Mouse (Mus musculus): ENCODE data around the gene Pitpnc1. TPM values are rescaled to one million over a fixed set of nuclear protein-coding genes. Genes with fewer than 3 reads are reported as not detected.

The Pitpnc1 gene
- total RNA-seq, 1 experiment from 2014 or later: 24.4 TPM

DNA sequence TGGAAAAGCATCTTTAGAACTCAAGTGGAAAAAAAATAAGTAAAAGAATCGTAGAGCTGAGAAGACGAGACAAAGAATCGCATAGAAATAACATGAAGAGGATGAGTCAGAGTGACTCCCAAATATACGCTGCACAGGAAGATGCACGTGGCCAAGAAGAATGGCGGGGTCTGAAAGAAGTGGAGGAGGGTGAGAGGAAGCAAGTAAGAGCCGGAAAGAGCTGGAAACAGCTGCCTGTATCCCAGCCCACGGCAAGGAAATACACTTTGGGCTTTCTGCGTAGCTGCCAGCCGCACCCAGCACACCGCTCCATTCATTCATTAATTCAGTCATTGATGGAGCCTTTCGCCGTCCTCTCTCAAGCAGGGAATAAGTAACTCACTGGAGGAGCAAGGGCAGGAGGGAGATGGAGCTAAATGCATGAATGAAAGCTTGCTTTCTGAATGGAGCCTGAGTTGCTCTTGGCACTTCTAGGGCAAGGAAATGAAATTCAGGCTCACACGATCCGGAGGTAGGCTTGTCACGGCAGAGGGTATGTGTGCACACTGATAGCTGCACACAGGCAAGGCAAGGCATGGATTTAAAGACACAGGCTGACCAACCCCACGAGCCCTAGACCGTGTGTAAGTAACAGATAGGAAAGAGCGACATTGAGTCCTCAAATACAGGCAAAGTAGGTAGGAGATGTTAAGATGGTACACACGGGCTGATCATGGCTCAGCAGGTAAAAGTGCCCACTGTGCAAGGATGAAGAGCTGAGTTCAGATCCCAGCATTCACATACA lies 160.0 kb downstream of the Pitpnc1 start:
- ATAC-seq (ENCODE audit: extremely low read depth, insufficient number of reproducible peaks, low FRiP score, poor library complexity, severe bottlenecking): no peak

DNA sequence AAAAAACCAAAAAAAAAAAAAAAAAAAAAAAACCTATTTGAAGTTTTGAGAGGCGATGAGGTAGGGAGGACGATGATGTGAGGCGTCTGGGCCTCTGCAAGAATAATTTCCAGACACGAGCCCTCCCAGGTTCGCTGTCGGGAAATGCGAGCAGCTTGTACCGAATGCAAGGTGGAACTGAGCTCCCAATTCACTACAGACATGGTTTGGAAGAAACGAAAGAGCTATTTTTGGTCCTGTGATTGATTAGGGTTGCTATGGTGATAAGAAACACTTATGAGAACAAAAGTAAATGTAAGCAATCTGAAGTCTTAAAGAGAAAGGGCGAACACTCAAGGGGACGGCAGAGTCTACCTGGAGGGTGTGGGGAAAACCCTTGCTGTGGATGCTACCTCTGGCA lies 164.3 kb downstream of the Pitpnc1 start:
- no peak for ATAC-seq (ENCODE audit: extremely low read depth, insufficient number of reproducible peaks, low FRiP score, poor library complexity, severe bottlenecking)

DNA sequence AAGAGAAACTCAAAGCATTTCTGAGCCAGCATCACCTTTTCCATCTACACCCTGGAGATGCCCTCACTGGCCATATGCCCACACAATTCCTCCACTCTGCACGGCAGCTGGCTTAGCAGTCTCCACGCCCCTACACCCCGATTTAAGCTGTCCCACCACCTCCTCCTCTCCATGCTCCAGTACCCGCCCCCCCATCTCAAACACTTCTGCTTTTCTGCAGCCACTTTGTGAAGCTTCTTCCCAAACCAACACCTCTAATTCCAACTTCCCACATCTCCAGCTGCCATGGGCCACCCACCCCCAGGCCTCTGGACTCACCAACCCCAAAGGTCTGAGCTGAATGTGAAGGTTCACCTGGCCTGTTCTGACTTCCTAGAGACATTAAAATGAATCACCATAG lies 168.4 kb downstream of the Pitpnc1 start:
- no peak for ATAC-seq (ENCODE audit: extremely low read depth, insufficient number of reproducible peaks, low FRiP score, poor library complexity, severe bottlenecking)

DNA sequence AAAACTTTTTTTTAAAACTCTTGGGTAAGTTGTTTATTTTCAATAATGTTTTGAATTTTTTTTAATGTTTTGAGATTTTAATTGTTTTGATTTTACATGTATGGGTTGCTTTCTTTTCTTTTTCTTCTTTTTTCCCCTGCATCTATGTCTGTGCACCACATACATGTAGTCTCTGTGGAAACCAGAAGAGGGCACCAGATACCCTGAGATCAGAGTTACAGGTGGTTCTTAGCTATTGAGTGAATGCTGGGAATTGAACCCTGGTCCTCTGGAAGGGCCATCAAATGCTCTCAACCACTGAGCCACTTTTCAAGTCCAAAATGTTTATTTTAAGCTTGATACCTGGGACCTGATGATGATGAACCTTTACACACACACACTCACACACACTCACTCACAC lies 170.3 kb downstream of the Pitpnc1 start:
- ATAC-seq (ENCODE audit: extremely low read depth, insufficient number of reproducible peaks, low FRiP score, poor library complexity, severe bottlenecking): no peak

DNA sequence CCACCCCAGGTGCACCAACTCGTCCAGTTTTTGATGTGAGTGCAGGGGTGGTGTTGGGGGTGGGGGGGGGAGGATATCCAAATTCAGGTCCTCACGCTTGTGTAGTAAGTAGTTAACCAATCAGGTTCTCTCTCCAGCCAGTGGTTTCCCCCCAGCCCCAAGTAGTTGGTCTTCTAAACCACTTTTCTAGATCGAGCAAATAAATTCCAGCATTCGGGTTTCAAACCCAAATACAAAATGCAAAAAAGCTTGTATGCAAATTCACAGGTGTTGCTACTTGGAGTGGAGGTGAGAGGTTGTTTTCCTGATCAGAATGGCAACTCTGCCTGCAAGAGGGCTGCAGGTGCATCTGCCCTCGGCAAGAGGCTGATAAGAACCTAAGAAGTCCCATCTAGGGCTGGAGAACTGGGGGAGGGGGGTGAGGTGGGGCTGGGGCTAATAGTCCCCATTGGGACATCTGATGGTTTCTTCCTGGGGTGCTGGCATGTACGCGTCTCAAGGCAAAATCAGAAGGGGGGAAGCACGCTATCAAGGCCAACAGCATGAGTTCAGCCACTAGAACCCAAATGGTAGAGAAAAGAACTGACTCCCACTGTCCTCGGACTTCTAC lies 170.9 kb downstream of the Pitpnc1 start:
- no peak for ATAC-seq (ENCODE audit: extremely low read depth, insufficient number of reproducible peaks, low FRiP score, poor library complexity, severe bottlenecking)

DNA sequence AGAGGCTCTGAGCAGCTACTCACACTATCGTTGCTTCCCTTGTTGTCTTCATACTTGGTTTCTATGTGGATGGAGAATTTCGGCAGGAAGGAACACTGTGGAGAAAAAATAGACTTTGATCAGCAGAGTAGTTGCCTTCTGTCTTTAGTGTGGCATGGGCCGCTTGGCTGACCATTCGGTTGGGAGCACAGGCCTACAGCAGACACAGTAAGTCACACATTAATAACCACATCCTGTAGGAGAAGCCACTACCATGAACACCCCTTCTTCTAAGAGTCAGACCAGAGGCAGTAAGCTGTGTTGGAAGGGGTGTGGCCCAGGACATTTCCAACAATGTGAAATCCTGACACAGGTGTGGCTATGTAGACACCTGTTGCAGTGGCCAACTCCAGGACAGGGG lies 174.3 kb downstream of the Pitpnc1 start:
- no peak for ATAC-seq (ENCODE audit: extremely low read depth, insufficient number of reproducible peaks, low FRiP score, poor library complexity, severe bottlenecking)

DNA sequence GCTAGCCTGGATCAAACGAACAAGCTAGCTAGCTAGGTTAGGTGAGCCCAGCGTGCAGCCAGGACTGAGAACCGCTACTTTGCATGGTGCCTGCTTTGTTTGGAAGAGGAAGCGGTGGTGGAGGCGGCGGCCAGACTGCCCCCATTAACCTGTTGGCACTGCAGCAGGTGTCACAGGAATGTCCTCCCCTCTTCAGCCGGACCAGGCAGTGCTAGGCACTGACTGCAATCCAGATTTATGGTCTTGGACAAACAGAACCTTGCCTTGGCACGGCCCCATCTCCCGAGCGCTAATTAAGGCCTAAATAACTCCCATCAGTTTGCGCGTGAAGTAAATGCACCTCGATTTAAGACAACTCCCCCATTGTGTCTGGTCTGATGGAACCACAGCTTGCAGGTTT lies 178.5 kb downstream of the Pitpnc1 start:
- no peak for ATAC-seq (ENCODE audit: extremely low read depth, insufficient number of reproducible peaks, low FRiP score, poor library complexity, severe bottlenecking)

DNA sequence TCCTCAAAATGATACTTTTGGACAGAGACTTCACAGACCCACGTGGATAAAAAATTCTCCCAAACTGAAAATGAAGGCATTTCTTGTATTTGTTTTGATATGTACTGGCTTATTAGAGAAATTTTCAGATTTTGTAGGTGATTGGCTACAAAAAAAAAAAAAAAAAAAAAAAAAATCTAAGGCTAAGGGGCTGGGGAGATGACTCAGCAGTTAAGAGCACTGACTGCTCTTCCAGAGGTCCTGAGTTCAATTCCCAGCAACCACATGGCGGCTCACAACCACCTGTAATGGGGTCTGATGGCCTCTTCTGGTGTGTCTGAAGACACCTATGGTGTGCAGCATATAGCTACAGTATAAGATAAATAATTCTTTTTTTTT lies 182.3 kb downstream of the Pitpnc1 start:
- ATAC-seq (ENCODE audit: extremely low read depth, insufficient number of reproducible peaks, low FRiP score, poor library complexity, severe bottlenecking): no peak

DNA sequence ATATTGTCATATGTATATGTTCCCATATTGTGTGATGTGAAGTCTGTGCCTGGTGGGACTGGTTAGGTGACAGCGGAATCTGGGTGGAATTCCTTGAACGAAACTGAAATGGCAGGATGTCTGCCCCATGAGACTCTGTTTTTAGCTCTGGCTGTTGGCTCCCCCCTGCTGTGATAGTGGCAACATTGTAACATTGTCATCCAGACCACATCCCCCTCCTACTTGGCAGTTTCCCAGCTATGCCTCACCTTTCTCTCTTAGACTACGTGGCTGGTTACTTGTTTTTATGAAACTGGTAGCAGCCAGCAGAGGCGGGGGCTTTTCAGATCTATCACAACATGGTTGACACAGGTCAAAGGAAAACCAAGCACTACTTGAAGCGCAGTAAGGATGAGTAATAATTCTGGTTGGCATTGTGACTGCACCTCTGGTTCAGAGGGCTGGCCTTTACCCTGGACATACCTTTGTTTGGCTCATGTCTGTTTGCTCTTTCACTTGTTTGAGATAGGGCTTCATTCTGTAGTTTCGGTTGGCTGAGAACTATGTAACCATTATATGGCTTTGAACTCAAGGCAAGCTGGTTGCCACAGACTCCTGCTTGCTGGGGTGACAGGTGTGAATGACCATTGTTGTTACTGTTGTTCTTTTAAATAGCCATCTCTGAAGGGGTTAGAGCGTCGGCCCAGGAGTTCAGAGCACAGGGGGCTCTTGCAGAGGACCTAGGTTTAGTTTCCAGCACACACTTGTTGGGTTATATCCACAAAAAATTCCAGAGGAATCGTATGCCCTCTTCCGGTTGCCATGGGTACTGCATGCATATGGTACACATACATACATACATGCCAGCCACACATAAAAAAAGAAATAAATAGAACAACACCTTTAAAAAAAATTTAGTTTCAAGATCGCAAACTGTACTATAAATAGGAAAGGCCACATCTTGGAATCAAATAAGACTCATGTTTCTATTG lies 183.0 kb downstream of the Pitpnc1 start:
- no peak for ATAC-seq (ENCODE audit: extremely low read depth, insufficient number of reproducible peaks, low FRiP score, poor library complexity, severe bottlenecking)

DNA sequence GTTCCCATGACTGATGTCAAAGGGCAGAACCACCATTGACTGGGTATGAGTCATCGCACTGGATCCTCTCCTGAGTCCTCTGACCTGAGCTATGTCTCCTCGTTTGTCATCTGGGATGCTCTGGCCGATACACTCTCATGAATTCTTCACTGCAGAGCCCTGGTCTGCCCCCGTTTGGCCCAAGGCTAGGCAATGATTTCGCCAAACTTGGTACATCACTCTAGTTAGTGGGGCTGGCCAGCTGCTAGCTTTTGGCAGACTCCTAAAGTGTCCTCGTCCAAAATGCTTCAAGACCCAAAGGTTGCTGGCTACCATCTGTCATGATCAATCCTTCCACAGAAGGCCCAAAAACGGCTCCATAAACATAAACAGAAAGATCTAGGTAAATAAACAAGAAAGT lies 184.8 kb downstream of the Pitpnc1 start:
- ATAC-seq (ENCODE audit: extremely low read depth, insufficient number of reproducible peaks, low FRiP score, poor library complexity, severe bottlenecking): no peak

DNA sequence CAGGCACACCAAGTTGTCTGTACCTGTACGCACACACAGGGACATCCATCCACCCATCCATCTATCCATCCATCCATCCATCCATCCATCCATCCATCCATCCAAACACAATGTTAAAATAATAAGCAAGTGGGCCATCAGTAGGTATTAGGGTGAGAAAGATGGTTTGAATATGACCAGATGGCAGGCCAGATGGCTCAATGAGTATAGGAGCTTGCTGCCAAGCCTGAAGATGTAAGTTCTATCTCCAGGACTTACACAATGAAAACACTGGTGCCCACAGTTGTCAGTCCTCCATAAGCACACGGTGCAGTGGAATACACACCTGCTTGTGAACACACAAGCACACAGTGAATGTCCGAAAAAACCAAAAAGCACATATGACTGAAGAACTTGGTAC lies 186.9 kb downstream of the Pitpnc1 start:
- ATAC-seq (ENCODE audit: extremely low read depth, insufficient number of reproducible peaks, low FRiP score, poor library complexity, severe bottlenecking): no peak

DNA sequence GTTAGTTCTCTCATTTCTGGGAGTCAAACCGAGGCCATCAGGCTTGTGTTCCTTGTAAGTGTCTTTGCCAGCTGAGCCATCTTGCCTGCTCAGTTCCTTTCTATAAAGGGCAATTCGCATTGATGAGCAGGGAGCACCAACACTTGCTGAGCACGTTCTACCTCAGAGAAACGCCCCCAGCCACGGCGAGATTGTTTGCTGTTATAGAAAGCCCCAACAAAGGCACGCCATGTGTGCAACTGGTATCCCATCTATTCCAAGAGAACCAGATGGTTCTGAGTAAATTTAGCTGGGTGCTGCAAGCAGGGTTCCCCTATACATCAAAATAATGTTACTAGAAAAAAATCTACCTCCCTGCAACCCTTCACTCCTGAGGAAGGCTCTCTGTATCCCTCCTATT lies 188.0 kb downstream of the Pitpnc1 start:
- ATAC-seq (ENCODE audit: extremely low read depth, insufficient number of reproducible peaks, low FRiP score, poor library complexity, severe bottlenecking): no peak

DNA sequence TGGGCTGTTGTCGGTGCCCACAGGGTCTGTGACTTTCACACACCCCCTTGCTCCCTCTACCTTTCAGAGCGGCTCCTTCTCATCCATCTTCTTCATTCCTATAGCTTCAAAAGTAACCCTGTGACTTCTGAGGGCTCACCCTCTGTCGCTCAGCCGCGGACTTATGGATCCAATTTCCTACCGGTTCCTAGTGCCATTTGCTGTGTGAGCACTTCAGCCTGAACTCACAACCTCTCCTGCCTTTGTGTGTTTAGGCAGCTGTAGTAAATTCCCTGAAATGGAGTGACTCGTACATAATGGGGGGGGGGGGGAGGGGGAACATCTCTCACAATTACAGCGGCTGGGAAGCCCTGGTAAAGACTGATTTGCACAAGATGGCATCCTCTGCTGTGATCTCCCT lies 191.2 kb downstream of the Pitpnc1 start:
- ATAC-seq (ENCODE audit: extremely low read depth, insufficient number of reproducible peaks, low FRiP score, poor library complexity, severe bottlenecking): no peak

DNA sequence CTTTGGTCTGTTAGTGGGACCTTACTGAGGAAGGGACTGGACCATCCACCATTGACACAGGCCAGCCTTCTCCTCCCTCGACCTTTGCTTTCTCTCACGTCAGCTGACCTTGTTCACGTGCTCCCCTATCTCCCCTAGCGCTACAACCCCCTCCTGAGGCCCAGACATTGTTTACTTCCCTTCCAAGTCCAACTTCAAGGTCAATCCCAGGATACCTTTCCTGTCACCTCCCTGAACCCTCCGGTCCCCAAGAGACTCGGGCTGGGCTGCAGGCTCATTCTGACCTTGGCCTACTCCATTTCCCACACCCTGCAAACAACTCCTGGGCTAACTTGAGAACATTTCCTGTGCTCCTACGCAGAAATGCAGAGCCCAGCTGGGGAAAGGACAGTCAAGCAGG lies 193.6 kb downstream of the Pitpnc1 start:
- ATAC-seq (ENCODE audit: extremely low read depth, insufficient number of reproducible peaks, low FRiP score, poor library complexity, severe bottlenecking): no peak

DNA sequence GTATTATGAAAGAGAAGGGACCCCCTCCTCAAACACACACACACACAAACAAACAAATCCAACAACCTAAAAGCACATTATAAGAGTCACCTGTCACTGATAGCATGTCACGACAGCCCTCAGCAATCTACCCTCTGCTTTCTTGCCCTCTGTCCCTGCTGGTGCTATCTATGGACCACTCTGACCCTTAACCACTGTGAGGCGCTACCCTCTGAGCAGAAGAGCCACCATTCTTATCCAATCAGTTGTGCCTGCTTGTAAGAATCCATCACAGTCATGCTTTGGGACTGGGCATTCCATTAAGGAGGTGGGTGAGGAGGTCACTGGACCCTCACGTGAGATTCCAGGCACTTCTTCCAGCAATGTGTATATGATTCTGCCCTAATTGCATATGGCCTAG lies 194.2 kb downstream of the Pitpnc1 start:
- ATAC-seq (ENCODE audit: extremely low read depth, insufficient number of reproducible peaks, low FRiP score, poor library complexity, severe bottlenecking): no peak

DNA sequence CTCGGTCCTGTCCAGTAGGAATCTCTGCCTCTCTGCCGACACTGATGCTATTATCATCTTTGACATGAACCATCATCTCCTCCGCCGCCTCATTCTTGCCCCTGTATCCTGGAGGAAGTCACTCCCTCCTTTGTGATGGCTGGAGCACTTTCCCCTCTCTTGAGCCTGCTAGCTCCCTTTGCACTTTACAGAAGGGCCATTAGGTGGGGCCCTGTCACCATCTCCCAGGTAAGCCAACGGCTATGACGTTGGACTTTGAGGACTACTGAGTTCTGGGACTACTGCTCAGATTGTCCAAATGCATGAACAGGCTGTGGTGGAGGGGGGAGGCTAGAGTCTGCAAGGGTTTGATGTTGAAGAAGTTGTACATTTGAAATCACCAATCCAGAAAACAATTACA lies 194.6 kb downstream of the Pitpnc1 start:
- ATAC-seq (ENCODE audit: extremely low read depth, insufficient number of reproducible peaks, low FRiP score, poor library complexity, severe bottlenecking): no peak

DNA sequence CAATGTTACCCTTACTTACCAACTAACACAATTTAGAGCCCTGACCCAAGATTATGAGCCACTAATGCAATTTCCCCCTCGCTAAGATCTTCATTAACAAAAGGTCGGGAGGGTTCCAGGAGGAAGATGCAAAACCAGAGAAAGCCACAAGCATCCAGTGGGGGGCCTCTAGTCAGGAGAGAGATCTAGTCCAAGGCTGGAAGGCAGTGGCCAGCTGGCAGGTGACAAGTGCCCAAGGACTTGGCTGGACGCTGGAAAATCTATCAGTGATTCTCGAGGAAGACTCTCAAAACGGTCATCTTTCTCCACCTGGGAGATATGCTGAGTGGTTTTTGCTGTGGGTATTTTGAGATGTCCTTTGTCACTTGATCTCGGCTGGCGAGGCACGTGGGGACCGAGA lies 196.3 kb downstream of the Pitpnc1 start:
- ATAC-seq (ENCODE audit: extremely low read depth, insufficient number of reproducible peaks, low FRiP score, poor library complexity, severe bottlenecking): no peak

DNA sequence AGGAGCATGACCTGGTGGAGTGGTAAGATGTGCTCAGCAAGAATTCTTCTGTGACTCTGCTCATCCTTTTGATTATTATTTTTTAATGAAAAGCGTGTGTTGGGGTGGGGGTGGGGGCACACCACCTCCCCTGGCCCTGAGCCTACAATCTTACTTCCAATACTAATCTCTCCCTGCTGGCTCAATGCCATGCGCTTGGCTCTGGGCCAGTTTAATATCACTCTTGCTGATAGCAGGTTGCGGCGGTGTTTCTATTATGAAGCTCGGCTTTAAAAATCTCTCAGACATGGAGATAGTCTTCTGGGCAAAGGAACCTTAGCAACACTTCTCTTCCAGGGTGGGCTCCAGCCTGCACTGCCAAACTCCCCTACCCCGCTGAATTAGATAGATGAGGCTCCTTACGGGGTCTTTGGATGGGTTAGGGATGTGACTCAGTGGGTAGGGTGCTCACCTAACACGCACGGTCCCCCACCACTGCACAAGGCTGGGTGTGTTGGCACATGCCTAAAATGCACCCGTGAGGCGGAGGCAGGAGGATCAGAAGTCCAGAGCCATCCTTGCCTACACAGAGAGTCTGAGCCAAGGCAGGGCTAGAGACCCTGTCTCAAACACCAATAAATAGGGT lies 198.0 kb downstream of the Pitpnc1 start:
- no peak for ATAC-seq (ENCODE audit: extremely low read depth, insufficient number of reproducible peaks, low FRiP score, poor library complexity, severe bottlenecking)

DNA sequence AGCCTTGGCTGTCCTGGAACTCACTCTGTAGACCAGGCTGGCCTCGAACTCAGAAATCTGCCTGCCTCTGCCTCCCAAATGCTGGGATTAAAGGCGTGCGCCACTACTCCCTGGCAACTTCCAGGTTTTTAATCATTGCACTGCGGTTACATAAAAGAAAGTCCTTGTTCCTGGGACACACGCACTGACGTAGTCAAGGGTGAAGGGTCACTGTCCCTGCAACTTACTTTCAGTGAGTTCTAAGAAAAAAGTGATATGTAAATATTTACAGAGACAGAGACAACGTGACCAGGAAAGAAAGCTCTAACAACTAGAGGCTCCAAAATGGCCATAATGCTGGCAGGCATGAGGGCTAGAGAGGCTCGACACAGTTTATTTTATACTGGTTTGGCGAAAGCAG lies 199.9 kb downstream of the Pitpnc1 start:
- ATAC-seq (ENCODE audit: extremely low read depth, insufficient number of reproducible peaks, low FRiP score, poor library complexity, severe bottlenecking): no peak
